Mouse (Mus musculus) midbrain, embryonic 12.5 days (tissue): Measurements from ENCODE around the gene Spdye4a. TPM values are rescaled to one million over a fixed set of nuclear protein-coding genes. Genes with fewer than 3 reads are reported as not detected.
A peak's percentile ranks its signal among the peaks of the same experiment; 100 is the strongest.
"Not testable (repeated sequence)": the region's sequence is repeated elsewhere in the genome, so short reads cannot be mapped to it uniquely, and the experiment has no call there.

Source experiments
- ATAC-seq: fragments of 200-750 bp; cut with Nextera tagmentation; 2 replicates; pipeline ENCODE4 v1.8.0; 2017; ENCODE audit warnings: low read depth, moderate TSS enrichment, moderate library complexity; ENCODE audit not compliant: low FRiP score
- H3K27ac ChIP-seq: fragments of 300-500 bp; sonication (generic); replicated peaks from 2 replicates; pipeline ENCODE4 v1.5.1; 2016; ENCODE audit warnings: mild to moderate bottlenecking
- H3K27me3 ChIP-seq: fragments of 300-500 bp; sonication (generic); 2 replicates; pipeline ENCODE4 v1.6.1; 2016; ENCODE audit warnings: mild to moderate bottlenecking
- H3K36me3 ChIP-seq: fragments of 300-500 bp; sonication (generic); 2 replicates; pipeline ENCODE4 v1.6.1; 2016
- H3K4me1 ChIP-seq: fragments of 300-500 bp; sonication (generic); 2 replicates; pipeline ENCODE4 v1.6.1; 2016
- H3K4me2 ChIP-seq: fragments of 300-500 bp; sonication (generic); replicated peaks from 2 replicates; pipeline ENCODE4 v1.6.1; 2016; ENCODE audit warnings: mild to moderate bottlenecking, moderate library complexity
- H3K4me3 ChIP-seq: fragments of 300-500 bp; sonication (generic); 2 replicates; pipeline ENCODE4 v1.5.1; 2016; ENCODE audit warnings: mild to moderate bottlenecking
- H3K9ac ChIP-seq: fragments of 300-500 bp; sonication (generic); replicated peaks from 2 replicates; pipeline ENCODE4 v1.6.1; 2016; ENCODE audit warnings: mild to moderate bottlenecking, moderate library complexity
- H3K9me3 ChIP-seq: fragments of 300-500 bp; sonication (generic); 2 replicates; pipeline ENCODE4 v1.6.1; 2016; ENCODE audit warnings: mild to moderate bottlenecking
- WGBS: fragments of 180-500 bp; shearing (Covaris S2); methylation state at CpG from one replicate; pipeline ENCODE4 v1.1.7; 2016; 5-methylcytosine and 5-hydroxymethylcytosine counted together
- polyA plus RNA-seq: library from polyadenylated mRNA; unstranded; fragments of >200 nt; fragmentation: Nextera tagmentation; extraction: Ambion mirVana; gene quantifications from 2 replicates; pipeline ENCODE4 v1.2.1, GENCODE M21; 2016

The Spdye4a gene
- polyA plus RNA-seq, 1 experiment from 2014 or later: not detected

DNA sequence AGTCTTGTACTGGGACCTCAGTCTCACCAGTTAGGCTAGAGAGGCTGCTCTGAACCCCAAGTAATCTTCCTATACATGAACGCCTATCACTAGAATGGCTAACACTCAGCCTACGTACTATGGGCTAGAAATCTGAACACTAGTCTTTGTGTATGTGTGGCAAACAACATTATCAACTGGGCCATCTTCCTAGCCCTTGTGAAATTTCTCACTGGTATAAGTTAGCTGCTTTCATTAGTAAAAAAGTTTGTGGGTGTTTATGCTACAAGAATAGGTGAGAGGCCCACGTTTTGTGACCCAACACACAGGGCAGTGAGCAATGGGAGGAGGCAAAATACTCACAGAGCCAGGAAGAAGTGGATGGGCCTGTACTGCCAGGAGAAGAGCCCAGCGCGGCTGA is 5.7 kb downstream of the Spdye4a start:
- no peak overlapping the region for H3K9ac ChIP-seq
- 84% methylated on average over 5 of the region's 5 CpGs for WGBS
- no peaks in the 10 kb centered on the region for H3K36me3 ChIP-seq
- H3K27me3 ChIP-seq: no peaks in the 10 kb centered on the region
- H3K4me1 ChIP-seq: no peaks in the 10 kb centered on the region
- no peak overlapping the region for H3K4me3 ChIP-seq
- no peak for ATAC-seq
- no peak overlapping the region for H3K4me2 ChIP-seq
- no peak overlapping the region for H3K27ac ChIP-seq
- no peaks in the 10 kb centered on the region for H3K9me3 ChIP-seq

- no peak overlapping the region for H3K27ac ChIP-seq
- no peak overlapping the region for H3K4me3 ChIP-seq
- H3K9ac ChIP-seq: no peak overlapping the region
- no peak overlapping the region for H3K4me2 ChIP-seq
- no peaks in the 10 kb centered on the region for H3K36me3 ChIP-seq
- H3K27me3 ChIP-seq: no peaks in the 10 kb centered on the region
- H3K9me3 ChIP-seq: peaks cover 2% of the 10 kb centered on the region
- no peak for ATAC-seq
- WGBS: 92% methylated on average over 2 of the region's 2 CpGs
- no peaks in the 10 kb centered on the region for H3K4me1 ChIP-seq
Observed at GRCm38 (mm10) chr5:143213832-143214231, 12.9 kb downstream of the Spdye4a start.

DNA sequence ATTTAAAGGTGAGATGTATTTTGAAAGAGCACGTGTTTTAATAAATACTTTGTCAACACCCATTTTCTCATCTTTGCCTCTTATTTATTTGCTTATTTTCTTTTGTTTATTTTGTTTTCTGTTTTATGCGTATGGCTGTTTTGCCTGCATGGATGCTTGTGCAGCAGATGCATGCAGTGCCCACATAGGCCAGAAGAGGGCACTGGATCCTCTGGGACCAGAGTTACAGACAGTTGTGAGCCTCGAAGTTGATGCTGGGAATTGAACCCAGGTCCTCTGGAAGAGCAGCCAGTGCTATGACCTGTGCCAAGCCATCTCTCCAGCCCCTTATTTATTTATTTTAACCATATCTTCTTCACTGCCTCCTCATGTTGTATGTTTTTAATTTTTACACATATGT is 21.7 kb downstream of the Spdye4a start:
- Histone ChIP-seq H3K4me2 (no peak overlapping the region), H3K27ac (no peak overlapping the region), H3K27me3 (no peaks in the 10 kb centered on the region), H3K9me3 (peaks cover 7% of the 10 kb centered on the region), H3K4me1 (no peaks in the 10 kb centered on the region), H3K4me3 (no peak overlapping the region), H3K36me3 (no peaks in the 10 kb centered on the region), H3K9ac (no peak overlapping the region)
- ATAC-seq: no peak
- 81% methylated on average over 3 of the region's 3 CpGs for WGBS

DNA sequence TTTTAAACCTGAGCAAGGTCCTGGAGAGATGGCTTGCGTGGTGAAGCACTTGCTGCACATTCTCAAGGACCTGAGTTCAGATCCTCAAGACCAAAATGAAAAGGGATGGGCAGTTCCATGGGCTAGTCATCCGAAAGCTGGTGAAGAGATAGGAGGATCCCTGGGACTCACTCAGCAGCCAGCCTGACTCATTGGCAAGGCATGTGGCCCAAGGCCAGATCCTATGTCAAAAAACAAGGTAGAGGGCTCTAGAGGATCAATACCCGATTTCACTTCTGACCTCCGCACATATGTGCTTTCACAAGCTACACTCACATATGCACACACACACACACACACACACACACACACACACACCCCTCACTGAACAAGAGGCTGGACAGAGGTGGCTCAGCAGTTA is 30.2 kb downstream of the Spdye4a start:
- no peak for ATAC-seq
- Histone ChIP-seq H3K27me3 (no peaks in the 10 kb centered on the region), H3K36me3 (no peaks in the 10 kb centered on the region), H3K4me1 (no peaks in the 10 kb centered on the region), H3K9me3 (no peaks in the 10 kb centered on the region), H3K4me3 (no peak overlapping the region), H3K9ac (no peak overlapping the region), H3K4me2 (no peak overlapping the region), H3K27ac (no peak overlapping the region)
- WGBS: 84% methylated on average over 4 of the region's 4 CpGs

DNA sequence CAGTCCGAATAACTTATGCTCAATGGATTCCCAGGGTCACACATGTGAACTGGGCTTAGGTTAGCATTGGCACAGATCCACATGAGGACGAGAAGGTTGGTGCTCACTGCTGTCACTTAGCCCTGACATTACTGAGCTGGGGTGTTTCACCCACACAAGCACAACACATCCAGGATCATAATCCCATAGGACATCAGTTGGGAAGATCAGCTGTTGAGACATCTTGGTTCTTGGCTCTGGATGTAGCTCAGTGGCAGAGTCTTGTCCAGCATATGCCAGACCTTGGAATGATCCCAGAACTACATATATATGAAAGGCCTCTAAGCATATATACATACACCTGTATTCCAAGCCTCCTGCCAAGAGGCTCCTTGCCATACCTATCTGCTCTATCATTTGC is 31.5 kb downstream of the Spdye4a start:
- no peak for ATAC-seq
- no peaks in the 10 kb centered on the region for H3K4me1 ChIP-seq
- 74% methylated on average over 2 of the region's 2 CpGs for WGBS
- no peaks in the 10 kb centered on the region for H3K27me3 ChIP-seq
- no peak overlapping the region for H3K4me3 ChIP-seq
- no peaks in the 10 kb centered on the region for H3K9me3 ChIP-seq
- H3K27ac ChIP-seq: no peak overlapping the region
- no peak overlapping the region for H3K9ac ChIP-seq
- no peak overlapping the region for H3K4me2 ChIP-seq
- H3K36me3 ChIP-seq: no peaks in the 10 kb centered on the region

DNA sequence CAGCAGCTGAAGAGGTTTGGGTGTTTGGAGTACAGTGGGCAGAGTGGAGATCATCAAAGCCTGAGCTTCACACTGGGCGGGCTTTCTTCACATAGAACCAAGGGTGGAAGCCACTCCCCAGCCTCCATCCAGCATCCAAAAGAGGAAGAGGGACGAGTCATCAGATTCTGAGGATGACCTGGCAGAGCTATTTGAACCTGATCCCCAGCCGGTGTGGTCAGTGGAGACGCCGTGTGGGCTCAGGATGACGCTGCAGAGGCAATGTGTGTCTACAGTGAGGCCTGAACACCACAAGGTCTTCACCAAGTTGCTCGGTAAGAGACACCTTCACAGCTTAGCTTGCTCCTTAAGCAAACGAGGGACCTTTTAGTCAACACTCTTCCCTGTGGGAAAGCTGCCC is 31.9 kb downstream of the Spdye4a start:
- not testable (repeated sequence) for ATAC-seq, H3K4me1 ChIP-seq, H3K4me3 ChIP-seq, H3K27ac ChIP-seq, H3K4me2 ChIP-seq, H3K36me3 ChIP-seq, H3K9me3 ChIP-seq, H3K27me3 ChIP-seq, H3K9ac ChIP-seq
- WGBS: 74% methylated on average over 8 of the region's 8 CpGs

DNA sequence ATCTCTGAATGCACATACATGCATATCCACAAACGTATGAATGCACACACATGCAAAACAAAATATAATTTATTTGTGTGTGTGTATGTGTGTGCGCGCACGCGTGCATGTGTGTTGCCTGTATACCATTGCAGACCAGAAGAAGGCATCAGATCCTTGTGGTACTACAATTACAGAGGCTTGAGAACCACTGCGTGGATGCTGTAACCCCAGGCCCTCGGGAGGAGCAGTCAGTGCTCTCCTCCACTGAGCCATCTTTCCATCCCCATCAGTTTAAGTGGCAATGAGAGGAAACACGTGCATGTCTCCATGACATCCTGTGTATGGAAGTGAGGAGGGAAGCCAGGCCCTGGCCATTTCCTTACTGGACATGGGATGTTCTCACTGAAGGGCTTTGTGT is 33.9 kb downstream of the Spdye4a start:
- ATAC-seq: no peak
- Histone ChIP-seq H3K36me3 (no peaks in the 10 kb centered on the region), H3K9me3 (no peaks in the 10 kb centered on the region), H3K4me1 (no peaks in the 10 kb centered on the region), H3K9ac (no peak overlapping the region), H3K27ac (no peak overlapping the region), H3K4me3 (no peak overlapping the region), H3K27me3 (no peaks in the 10 kb centered on the region), H3K4me2 (no peak overlapping the region)
- 94% methylated on average over 8 of the region's 8 CpGs for whole genome bisulfite sequencing

- not testable (repeated sequence) for H3K36me3 ChIP-seq, H3K27ac ChIP-seq, H3K4me2 ChIP-seq, H3K9me3 ChIP-seq, ATAC-seq, H3K4me1 ChIP-seq, H3K9ac ChIP-seq, H3K4me3 ChIP-seq
- H3K27me3 ChIP-seq: peaks cover 12% of the 10 kb centered on the region; the same call in 1 of the 2 replicates
- WGBS: 71% methylated on average over 1 of the region's 1 CpGs
Observed at GRCm38 (mm10) chr5:143188014-143188413, 38.7 kb downstream of the Spdye4a start.

GRCm38 (mm10) chr5:143180255-143181076 is 46.2 kb downstream of the Spdye4a start, which contains the start of the genes Rbak and Spdye4b:
Rbak (minus strand) TSS chr5:143180775.
Spdye4b (plus strand) TSS chr5:143181017.
- peak within 1 kb of the TSS; percentile 84 for H3K4me3 ChIP-seq
- peaks cover 12% of the 10 kb centered on the region for H3K4me1 ChIP-seq
- H3K4me2 ChIP-seq: peak within 1 kb of the TSS; percentile 91
- H3K9me3 ChIP-seq: no peaks in the 10 kb centered on the region
- under 1% methylated on average over 58 of the region's 58 CpGs for WGBS
- peak within 1 kb of the TSS; percentile 85 for H3K9ac ChIP-seq
- peaks cover 12% of the 10 kb centered on the region; the same call in 1 of the 2 replicates for H3K27me3 ChIP-seq
- peak; percentile 97 for ATAC-seq
- H3K27ac ChIP-seq: peak within 1 kb of the TSS; percentile 86
- H3K36me3 ChIP-seq: peaks cover 29% of the 10 kb centered on the region

- H3K4me1 ChIP-seq: peaks cover 12% of the 10 kb centered on the region
- H3K9ac ChIP-seq: 0 out of 2 replicates have a peak overlapping the region, but pooled peaks have one; percentile 85
Observed at GRCm38 (mm10) chr5:143179179-143179578, 47.5 kb downstream of the Spdye4a start.

GRCm38 (mm10) chr5:143177541-143178200 is 49.0 kb downstream of the Spdye4a start:
- H3K4me2 ChIP-seq: no peak overlapping the region
- H3K4me3 ChIP-seq: no peak overlapping the region
- 0 out of 2 replicates have a peak, but pooled peaks cover 9% of the 10 kb centered on the region for H3K9me3 ChIP-seq
- no peak overlapping the region for H3K27ac ChIP-seq
- WGBS: 92% methylated on average over 3 of the region's 3 CpGs
- no peak overlapping the region for H3K9ac ChIP-seq
- ATAC-seq: no peak
- H3K36me3 ChIP-seq: peaks cover 57% of the 10 kb centered on the region
- H3K4me1 ChIP-seq: peaks cover 12% of the 10 kb centered on the region
- no peaks in the 10 kb centered on the region for H3K27me3 ChIP-seq

More at GRCm38 (mm10) chr5:143179179-143179578, 47.5 kb downstream of the Spdye4a start:
- Histone ChIP-seq H3K4me2 (peak overlapping the region; percentile 91), H3K9me3 (no peaks in the 10 kb centered on the region), H3K27ac (no peak overlapping the region), H3K4me3 (peak overlapping the region; percentile 84; the same call in 1 of the 2 replicates), H3K36me3 (peaks cover 42% of the 10 kb centered on the region), H3K27me3 (0 out of 2 replicates have a peak, but pooled peaks cover 4% of the 10 kb centered on the region)
- no peak for ATAC-seq
- WGBS: 40% methylated on average over 6 of the region's 6 CpGs

- Histone ChIP-seq H3K4me1 (peaks cover 12% of the 10 kb centered on the region), H3K4me2 (no peak overlapping the region), H3K36me3 (peaks cover 74% of the 10 kb centered on the region), H3K27ac (no peak overlapping the region), H3K27me3 (no peaks in the 10 kb centered on the region), H3K9ac (no peak overlapping the region), H3K9me3 (0 out of 2 replicates have a peak, but pooled peaks cover 9% of the 10 kb centered on the region), H3K4me3 (no peak overlapping the region)
- no peak for ATAC-seq
- WGBS: 97% methylated on average over 4 of the region's 4 CpGs
Observed at GRCm38 (mm10) chr5:143175970-143176369, 50.7 kb downstream of the Spdye4a start.
